Mouse (Mus musculus) lung, embryonic 14.5 days (tissue): ENCODE data around the gene Bud23. TPM values are rescaled to one million over a fixed set of nuclear protein-coding genes. Genes with fewer than 3 reads are reported as not detected.
A peak's percentile ranks its signal among the peaks of the same experiment; 100 is the strongest.
"Not testable (repeated sequence)": the region's sequence is repeated elsewhere in the genome, so short reads cannot be mapped to it uniquely, and the experiment has no call there.

ENCODE experiments used
- ATAC-seq: fragments of 200-750 bp; cut with Nextera tagmentation; 2 replicates; pipeline ENCODE4 v1.8.0; 2017; ENCODE audit warnings: mild to moderate bottlenecking, moderate TSS enrichment, moderate library complexity; ENCODE audit not compliant: insufficient read depth
- DNase-seq: peaks from one replicate; pipeline ENCODE4 v3.0.0-alpha.2; 2015
- H3K27ac ChIP-seq: fragments of 300-500 bp; sonication (generic); 2 replicates; pipeline ENCODE4 v1.5.1; 2014; ENCODE audit warnings: low read depth, mild to moderate bottlenecking, moderate library complexity
- H3K27me3 ChIP-seq: fragments of 300-500 bp; sonication (generic); 2 replicates; pipeline ENCODE4 v1.6.1; 2014; ENCODE audit warnings: low read length, control low read depth; ENCODE audit not compliant: insufficient read depth
- H3K36me3 ChIP-seq: fragments of 300-500 bp; sonication (generic); 2 replicates; pipeline ENCODE4 v1.6.1; 2014; ENCODE audit warnings: control low read depth; ENCODE audit not compliant: insufficient read depth
- H3K4me1 ChIP-seq: fragments of 300-500 bp; sonication (generic); 2 replicates; pipeline ENCODE4 v1.6.1; 2014; ENCODE audit warnings: antibody characterized with exemption, control low read depth; ENCODE audit not compliant: insufficient read depth
- H3K4me2 ChIP-seq: fragments of 300-500 bp; sonication (generic); 2 replicates; pipeline ENCODE4 v1.6.1; 2014; ENCODE audit warnings: mild to moderate bottlenecking
- H3K4me3 ChIP-seq: fragments of 300-500 bp; sonication (generic); 2 replicates; pipeline ENCODE4 v1.5.1; 2014; ENCODE audit warnings: low read depth, low read length
- H3K9ac ChIP-seq: fragments of 300-500 bp; sonication (generic); 2 replicates; pipeline ENCODE4 v1.6.1; 2014
- H3K9me3 ChIP-seq: fragments of 300-500 bp; sonication (generic); 2 replicates; pipeline ENCODE4 v1.6.1; 2016; ENCODE audit warnings: low read depth, low read length, control low read depth
- CTCF ChIP-seq: IDR thresholded peaks from 2 replicates; pipeline ENCODE4 v1.5.1; 2016; ENCODE audit warnings: antibody characterized with exemption, low read depth
- WGBS: fragments of 180-500 bp; shearing (Covaris S2); extraction: QIAGEN DNeasy Blood & Tissue Kit; methylation state at CpG from one replicate; pipeline ENCODE4 v1.1.7; 2014; 5-methylcytosine and 5-hydroxymethylcytosine counted together
- polyA plus RNA-seq: library from polyadenylated mRNA; unstranded; fragments of >200 nt; fragmentation: Nextera tagmentation; extraction: Ambion mirVana; gene quantifications from 2 replicates; pipeline ENCODE4 v1.2.1, GENCODE M21; 2014

Bud23 gene
- polyA plus RNA-seq, 1 experiment from 2014 or later = 116 TPM

GRCm38 (mm10) chr5:135072061-135072460, 7.3 kb upstream of the Bud23 start:
- H3K27me3 ChIP-seq = no peaks in the 10 kb centered on the region
- 95% methylated on average over 2 of the region's 2 CpGs for WGBS
- H3K36me3 ChIP-seq = peaks cover 4% of the 10 kb centered on the region; the same call in 1 of the 2 replicates
- no peak overlapping the region for H3K4me3 ChIP-seq
- no peak overlapping the region for H3K27ac ChIP-seq
- no peak for TF ChIP-seq CTCF
- H3K9me3 ChIP-seq = no peaks in the 10 kb centered on the region
- H3K9ac ChIP-seq = no peak overlapping the region
- DNase-seq (no peak), ATAC-seq (no peak)
- peaks cover 4% of the 10 kb centered on the region; the same call in 1 of the 2 replicates for H3K4me1 ChIP-seq
- H3K4me2 ChIP-seq = no peak overlapping the region

- no peak for TF ChIP-seq CTCF
- ATAC-seq (no peak), DNase-seq (no peak)
- H3K4me1 ChIP-seq = peaks cover 4% of the 10 kb centered on the region; the same call in 1 of the 2 replicates
- WGBS = 82% methylated on average over 3 of the region's 3 CpGs
- no peak overlapping the region for H3K4me3 ChIP-seq
- no peaks in the 10 kb centered on the region for H3K9me3 ChIP-seq
- H3K36me3 ChIP-seq = peaks cover 7% of the 10 kb centered on the region; the same call in 1 of the 2 replicates
- H3K27ac ChIP-seq = no peak overlapping the region
- no peaks in the 10 kb centered on the region for H3K27me3 ChIP-seq
- no peak overlapping the region for H3K9ac ChIP-seq
- H3K4me2 ChIP-seq = no peak overlapping the region
Measured at GRCm38 (mm10) chr5:135070448-135070847, 5.7 kb upstream of the Bud23 start.

- H3K27ac ChIP-seq = no peak overlapping the region
- no peak overlapping the region for H3K4me2 ChIP-seq
- no peak overlapping the region for H3K9ac ChIP-seq
- 88% methylated on average over 3 of the region's 3 CpGs for WGBS
- DNase-seq (no peak), ATAC-seq (no peak)
- H3K27me3 ChIP-seq = no peaks in the 10 kb centered on the region
- no peak overlapping the region for H3K4me3 ChIP-seq
- 0 out of 2 replicates have a peak, but pooled peaks cover 8% of the 10 kb centered on the region for H3K4me1 ChIP-seq
- no peaks in the 10 kb centered on the region for H3K9me3 ChIP-seq
- peaks cover 14% of the 10 kb centered on the region for H3K36me3 ChIP-seq
- TF ChIP-seq CTCF = no peak
Measured at GRCm38 (mm10) chr5:135066008-135066407, 1.2 kb upstream of the Bud23 start.

GRCm38 (mm10) chr5:135064382-135064766, 385 bp downstream of the Bud23 start:
- Histone ChIP-seq H3K4me2 (peak overlapping the region; percentile 90), H3K4me1 (0 out of 2 replicates have a peak, but pooled peaks cover 8% of the 10 kb centered on the region), H3K27me3 (no peaks in the 10 kb centered on the region), H3K9ac (peak overlapping the region; percentile 81), H3K4me3 (peak overlapping the region; percentile 97), H3K36me3 (peaks cover 29% of the 10 kb centered on the region), H3K27ac (no peak overlapping the region; the same call in 1 of the 2 replicates), H3K9me3 (no peaks in the 10 kb centered on the region)
- WGBS = 0% methylated on average over 40 of the region's 40 CpGs
- DNase-seq (no peak), ATAC-seq (peak; percentile 57)
- no peak for TF ChIP-seq CTCF

- WGBS = under 1% methylated on average over 52 of the region's 52 CpGs
- TF ChIP-seq CTCF = no peak
- H3K27ac ChIP-seq = no peak within 1 kb of the TSS; the same call in 1 of the 2 replicates
- H3K4me1 ChIP-seq = 0 out of 2 replicates have a peak, but pooled peaks cover 8% of the 10 kb centered on the region
- H3K9ac ChIP-seq = peak within 1 kb of the TSS; percentile 81
- H3K4me2 ChIP-seq = peak within 1 kb of the TSS; percentile 90
- peak within 1 kb of the TSS; percentile 97 for H3K4me3 ChIP-seq
- no peaks in the 10 kb centered on the region for H3K27me3 ChIP-seq
- ATAC-seq (peak; percentile 97), DNase-seq (peak; percentile 100)
- peaks cover 35% of the 10 kb centered on the region for H3K36me3 ChIP-seq
- no peaks in the 10 kb centered on the region for H3K9me3 ChIP-seq
Measured at GRCm38 (mm10) chr5:135063629-135064381, 954 bp downstream of the Bud23 start, which contains the start of gene Dnajc30. Gene Dnajc30, plus strand, starts transcription at chr5:135064202.

- 78% methylated on average over 12 of the region's 12 CpGs for WGBS
- ATAC-seq (no peak), DNase-seq (no peak)
- no peak overlapping the region for H3K4me2 ChIP-seq
- no peak for TF ChIP-seq CTCF
- no peak overlapping the region for H3K9ac ChIP-seq
- no peaks in the 10 kb centered on the region for H3K9me3 ChIP-seq
- no peaks in the 10 kb centered on the region for H3K27me3 ChIP-seq
- H3K4me1 ChIP-seq = no peaks in the 10 kb centered on the region
- H3K36me3 ChIP-seq = peaks cover 84% of the 10 kb centered on the region
- no peak overlapping the region for H3K27ac ChIP-seq
- H3K4me3 ChIP-seq = no peak overlapping the region
Measured at GRCm38 (mm10) chr5:135053356-135053755, 11.4 kb downstream of the Bud23 start.

- not testable (repeated sequence) for H3K4me3 ChIP-seq, H3K4me2 ChIP-seq, ATAC-seq, H3K4me1 ChIP-seq, H3K27ac ChIP-seq, H3K27me3 ChIP-seq, DNase-seq, H3K9ac ChIP-seq, H3K9me3 ChIP-seq
- 91% methylated on average over 6 of the region's 6 CpGs for WGBS
- peaks cover 72% of the 10 kb centered on the region for H3K36me3 ChIP-seq
Measured at GRCm38 (mm10) chr5:135049268-135049667, 15.5 kb downstream of the Bud23 start.
